Mouse (Mus musculus): ENCODE results near the gene Wipi1. TPM values are rescaled to one million over a fixed set of nuclear protein-coding genes. Genes with fewer than 3 reads are reported as not detected.

Gene Wipi1
- polyA plus RNA-seq, 1 experiment: 5.1 TPM

- no peaks in the 10 kb centered on the region for H3K4me1 ChIP-seq (ENCODE audit: control insufficient read depth, insufficient read depth, insufficient read length)
- no peak for DNase-seq (ENCODE audit: low read depth in 1 of 2, low spot score in 2 of 2)
- H3K27me3 ChIP-seq (ENCODE audit: control insufficient read depth, insufficient read depth, low read length): no peaks in the 10 kb centered on the region
- H3K4me3 ChIP-seq (ENCODE audit: extremely low read depth, insufficient read depth, insufficient read length): no peak overlapping the region
- TF ChIP-seq CTCF (IDR thresholded peaks at IDR 0.05; ENCODE audit: extremely low read depth, insufficient read depth, insufficient read length, insufficient replicate concordance) (no peak), POLR2A (IDR thresholded peaks at IDR 0.05; ENCODE audit: low read depth, low read length) (no peak)
- no peak overlapping the region for H3K27ac ChIP-seq (ENCODE audit: insufficient read depth, low read length)
- WGBS: 79% methylated on average over 4 of the region's 4 CpGs
- H3K36me3 ChIP-seq (ENCODE audit: control insufficient read depth, insufficient read depth, low read length): no peaks in the 10 kb centered on the region
These were observed 81.7 kb downstream of the Wipi1 start for GRCm38 (mm10) chr11:109530030-109530429.

- Histone ChIP-seq H3K4me3 (ENCODE audit: extremely low read depth, insufficient read depth, insufficient read length) (no peak overlapping the region), H3K36me3 (ENCODE audit: control insufficient read depth, insufficient read depth, low read length) (no peaks in the 10 kb centered on the region), H3K27me3 (ENCODE audit: control insufficient read depth, insufficient read depth, low read length) (no peaks in the 10 kb centered on the region), H3K27ac (ENCODE audit: insufficient read depth, low read length) (no peak overlapping the region), H3K4me1 (ENCODE audit: control insufficient read depth, insufficient read depth, insufficient read length) (no peaks in the 10 kb centered on the region)
- DNase-seq (ENCODE audit: low read depth in 1 of 2, low spot score in 2 of 2): no peak
- TF ChIP-seq CTCF (IDR thresholded peaks at IDR 0.05; ENCODE audit: extremely low read depth, insufficient read depth, insufficient read length, insufficient replicate concordance): no peak
- TF ChIP-seq POLR2A (IDR thresholded peaks at IDR 0.05; ENCODE audit: low read depth, low read length): no peak
- WGBS: 91% methylated on average over 4 of the region's 4 CpGs
These were observed 86.2 kb downstream of the Wipi1 start for GRCm38 (mm10) chr11:109525571-109525970.

- Histone ChIP-seq H3K4me1 (ENCODE audit: control insufficient read depth, insufficient read depth, insufficient read length) (no peaks in the 10 kb centered on the region), H3K27ac (ENCODE audit: insufficient read depth, low read length) (no peak overlapping the region), H3K4me3 (ENCODE audit: extremely low read depth, insufficient read depth, insufficient read length) (no peak overlapping the region), H3K36me3 (ENCODE audit: control insufficient read depth, insufficient read depth, low read length) (no peaks in the 10 kb centered on the region), H3K27me3 (ENCODE audit: control insufficient read depth, insufficient read depth, low read length) (no peaks in the 10 kb centered on the region)
- WGBS: 27% methylated on average over 5 of the region's 5 CpGs
- no peak for DNase-seq (ENCODE audit: low read depth in 1 of 2, low spot score in 2 of 2)
- no peak for TF ChIP-seq CTCF (IDR thresholded peaks at IDR 0.05; ENCODE audit: extremely low read depth, insufficient read depth, insufficient read length, insufficient replicate concordance)
- no peak for TF ChIP-seq POLR2A (IDR thresholded peaks at IDR 0.05; ENCODE audit: low read depth, low read length)
These were observed 86.9 kb downstream of the Wipi1 start for GRCm38 (mm10) chr11:109524869-109525268.

Other genes with a start within 250 kb of the Wipi1 start
- 22.0 and 29.8 TPM in 2 replicates for gene Gna13, start 249.1 kb downstream of the Wipi1 start, polyA plus RNA-seq (2012; rRNA removed)
- gene 9930022D16Rik, start 198.1 kb downstream of the Wipi1 start, polyA plus RNA-seq (2012; rRNA removed): not detected in 2 replicates
- 14.4 and 16.5 TPM in 2 replicates for gene Amz2, start 186.0 kb downstream of the Wipi1 start, polyA plus RNA-seq (2012; rRNA removed)
- 4.1 and 5.1 TPM in 2 replicates for gene Arsg, start 138.6 kb downstream of the Wipi1 start, polyA plus RNA-seq (2012; rRNA removed)
- 7.4 and 9.8 TPM in 2 replicates for gene Slc16a6, start 138.4 kb downstream of the Wipi1 start, polyA plus RNA-seq (2012; rRNA removed)
- gene Prkar1a, start 37.4 kb upstream of the Wipi1 start, polyA plus RNA-seq (2012; rRNA removed): 60.3 and 66.8 TPM in 2 replicates
- 3.1 and 4.5 TPM in 2 replicates for gene Fam20a, start 110.3 kb upstream of the Wipi1 start, polyA plus RNA-seq (2012; rRNA removed)
- not detected in 2 replicates for gene 1700012B07Rik, start 216.1 kb upstream of the Wipi1 start, polyA plus RNA-seq (2012; rRNA removed)